ENCODE assay signal across 18 mouse cellular contexts in the genomic region with DNA sequence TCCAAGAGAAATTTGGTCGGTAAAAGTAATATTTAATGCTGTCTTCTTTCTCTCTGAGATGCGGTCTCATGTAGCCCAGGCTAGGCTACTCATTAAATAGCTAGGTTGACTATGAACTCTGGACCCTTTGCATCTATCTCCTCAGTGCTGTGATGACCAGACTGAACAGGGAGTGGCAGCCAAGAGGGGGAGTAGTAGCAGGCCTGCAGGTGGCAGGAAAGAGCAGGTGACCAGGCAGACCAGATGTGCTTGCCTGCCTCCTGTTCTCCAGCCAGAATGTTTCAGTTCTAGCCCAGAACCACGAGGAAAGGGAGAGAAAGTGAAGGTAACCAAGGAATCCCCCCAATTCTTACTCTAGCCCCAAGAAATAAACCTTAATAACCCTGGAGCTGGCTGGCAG. TPM values are rescaled to one million over a fixed set of nuclear protein-coding genes. Genes with fewer than 3 reads are reported as not detected.
A peak's percentile ranks its signal among the peaks of the same experiment; 100 is the strongest.
DNase-seq lines count a peak whose midpoint lies in the region; ATAC-seq and TF ChIP-seq lines count a peak whose summit lies in the region.
"Had no signal": no experiment of that assay in that cellular context is flagged by ENCODE, and none has a peak within 500 bp of the region (broad histone marks: within the 10 kb centered on the region; RNA-seq: fewer than 3 reads in every experiment).

No protein-coding gene starts in this region.

- no peak overlapping the region for H3K27ac ChIP-seq in kidney, postnatal 0 days
- H3K27ac ChIP-seq in CH12.LX (ENCODE audit: insufficient read depth, low read depth) = no peak overlapping the region
- H3K27ac ChIP-seq in forebrain, embryonic 13.5 days = no peak overlapping the region
- H3K27ac ChIP-seq: embryonic facial prominence, embryonic 10.5 days; hindbrain, embryonic 12.5 days; lung, embryonic 15.5 days had no signal

- dilution Hi-C loops in CH12.LX (cut with MboI; ENCODE audit: extremely low pct_ligation_motif_present, extremely low pct_unique_long_range_greater_than_20kb, low sequenced_read_pairs) = no loop called here

- no peak overlapping the region for H3K9ac ChIP-seq in kidney, postnatal 0 days (ENCODE audit: low read depth, low read length)
- no peak overlapping the region for H3K9ac ChIP-seq in CH12.LX (ENCODE audit: insufficient read depth, low read depth)
- H3K9ac ChIP-seq in forebrain, embryonic 13.5 days = no peak overlapping the region
- H3K9ac ChIP-seq: heart, embryonic 12.5 days; hindbrain, embryonic 12.5 days; lung, embryonic 15.5 days had no signal

- in situ Hi-C loops in CH12.LX (cut with MboI; ENCODE audit: low pct_ligation_motif_present, low pct_unique_long_range_greater_than_20kb, low sequenced_read_pairs) = no loop called here

- no peak overlapping the region for H3K4me2 ChIP-seq in kidney, postnatal 0 days (ENCODE audit: low read length)
- no peak overlapping the region for H3K4me2 ChIP-seq in CH12.LX (ENCODE audit: insufficient read depth, low read depth, poor library complexity, severe bottlenecking)
- no peak overlapping the region for H3K4me2 ChIP-seq in forebrain, embryonic 13.5 days
- H3K4me2 ChIP-seq: heart, embryonic 12.5 days; hindbrain, embryonic 12.5 days; lung, embryonic 15.5 days had no signal

- no peak for TF ChIP-seq EP300 in CH12.LX (IDR thresholded peaks at IDR 0.05; ENCODE audit: low read length)

- no peaks in the 10 kb centered on the region for H3K27me3 ChIP-seq in kidney, postnatal 0 days (ENCODE audit: insufficient read depth, low read length)
- H3K27me3 ChIP-seq in CH12.LX (replicated peaks) = peaks cover 45% of the 10 kb centered on the region
- peaks cover 7% of the 10 kb centered on the region for H3K27me3 ChIP-seq in forebrain, embryonic 13.5 days
- H3K27me3 ChIP-seq: hindbrain, embryonic 12.5 days had no signal

- no peak for ATAC-seq in kidney, postnatal 0 days (replicated peaks; ENCODE audit: low FRiP score, low read depth)
- peak; percentile 42 to 59; a peak in 1 of 4 replicates for ATAC-seq in hematopoietic stem cell, adult 5-6 weeks (replicated peaks in 1 of 2; ENCODE audit: insufficient read depth in 1 of 2, low FRiP score in 2 of 2, low TSS enrichment in 1 of 2, low read depth in 1 of 2, poor library complexity in 2 of 2, severe bottlenecking in 2 of 2)
- no peak for ATAC-seq in forebrain, embryonic 13.5 days
- ATAC-seq: intestine, embryonic 16.5 days had no signal

- no peak for TF ChIP-seq POLR2A in CH12.LX (IDR thresholded peaks at IDR 0.05; ENCODE audit: low read depth, low read length)

- no peaks in the 10 kb centered on the region for H3K36me3 ChIP-seq in kidney, postnatal 0 days (ENCODE audit: insufficient read depth, low read length)
- no peaks in the 10 kb centered on the region for H3K36me3 ChIP-seq in CH12.LX (replicated peaks in 1 of 2; ENCODE audit: control insufficient read depth in 1 of 2, insufficient read depth in 1 of 2, low read length in 1 of 2)
- H3K36me3 ChIP-seq in forebrain, embryonic 13.5 days (ENCODE audit: poor library complexity, severe bottlenecking) = no peaks in the 10 kb centered on the region
- H3K36me3 ChIP-seq: embryonic facial prominence, embryonic 10.5 days; heart, embryonic 12.5 days; hindbrain, embryonic 12.5 days; lung, embryonic 15.5 days had no signal

- H3K79me2 ChIP-seq in CH12.LX (replicated peaks; ENCODE audit: control insufficient read depth, extremely low read depth, insufficient read depth, poor library complexity, severe bottlenecking) = no peaks in the 10 kb centered on the region

- peak; percentile 38 for TF ChIP-seq RAD21 in CH12.LX (IDR thresholded peaks at IDR 0.05; ENCODE audit: low read depth, low read length)

- no peak overlapping the region for H3K4me3 ChIP-seq in kidney, postnatal 0 days (replicated peaks; ENCODE audit: low read depth, low read length)
- no peak overlapping the region for H3K4me3 ChIP-seq in CH12.LX (replicated peaks in 1 of 3; ENCODE audit: low read depth in 2 of 3, low read length in 2 of 3, poor library complexity in 1 of 3)
- H3K4me3 ChIP-seq in forebrain, embryonic 13.5 days = no peak overlapping the region
- H3K4me3 ChIP-seq: embryonic facial prominence, embryonic 10.5 days; heart, embryonic 12.5 days; hindbrain, embryonic 12.5 days; lung, embryonic 15.5 days had no signal

- TF ChIP-seq CTCF in kidney, postnatal 0 days (IDR thresholded peaks at IDR 0.05; ENCODE audit: low read depth) = peak; percentile 36; the same call in 1 of the 2 replicates
- peak in 1 of 2 experiments; percentile 76; a peak in 2 of 4 replicates for TF ChIP-seq CTCF in CH12.LX (conservative IDR thresholded peaks at IDR 0.05 in 1 of 2, IDR thresholded peaks at IDR 0.05 in 1 of 2; ENCODE audit: low read depth in 2 of 2, low read length in 2 of 2)

- no peak for DNase-seq in kidney, postnatal 0 days (ENCODE audit: low spot score)
- DNase-seq in kidney, adult 18-20 months = no peak
- DNase-seq in 416B (ENCODE audit: low read depth) (peak; percentile 58), CH12.LX (ENCODE audit: extremely low read depth) (peak; percentile 10)
- no peak for DNase-seq in adrenal gland, postnatal 10 days
- no peak for DNase-seq in left cerebral cortex, postnatal 14 days (ENCODE audit: low spot score in 2 of 2)
- DNase-seq: adrenal gland, adult 8-10 months; cerebellum, postnatal 14 days; gastrocnemius, postnatal 25 days; thymus, postnatal 36 days had no signal

- intact Hi-C loops in left cerebral cortex, postnatal 14 days (cut with DNase I) = no loop called here

- 64% methylated on average over 3 of the region's 3 CpGs for WGBS in kidney, postnatal 0 days
- WGBS in forebrain, embryonic 13.5 days = 69% methylated on average over 3 of the region's 3 CpGs

- H3K4me1 ChIP-seq in kidney, postnatal 0 days (replicated peaks; ENCODE audit: insufficient read depth, low read length) = no peaks in the 10 kb centered on the region
- H3K4me1 ChIP-seq in CH12.LX (ENCODE audit: control insufficient read depth in 1 of 2, insufficient read depth in 2 of 2) = 0 out of 4 replicates have a peak, but pooled peaks cover 0 to 3% of the 10 kb centered on the region in 2 experiments
- no peaks in the 10 kb centered on the region for H3K4me1 ChIP-seq in forebrain, embryonic 13.5 days
- H3K4me1 ChIP-seq: embryonic facial prominence, embryonic 10.5 days; heart, embryonic 12.5 days; hindbrain, embryonic 12.5 days; lung, embryonic 15.5 days had no signal

- H3K9me3 ChIP-seq in kidney, postnatal 0 days (replicated peaks; ENCODE audit: low read length) = no peaks in the 10 kb centered on the region
- no peaks in the 10 kb centered on the region for H3K9me3 ChIP-seq in CH12.LX (replicated peaks; ENCODE audit: low read length)
- H3K9me3 ChIP-seq in forebrain, embryonic 13.5 days (replicated peaks) = no peaks in the 10 kb centered on the region
- H3K9me3 ChIP-seq: embryonic facial prominence, embryonic 10.5 days; heart, embryonic 12.5 days; hindbrain, embryonic 12.5 days; lung, embryonic 15.5 days had no signal

TF ChIP-seq in CH12.LX, 34 proteins besides CTCF, POLR2A, EP300 and RAD21:
- no peak for TF ChIP-seq ETS1 (conservative IDR thresholded peaks at IDR 0.05; ENCODE audit: low read depth, low read length)
- TF ChIP-seq SMC3 (IDR thresholded peaks at IDR 0.05; ENCODE audit: low read depth, low read length) = peak; percentile 52

RNA-seq across cellular contexts. Expression of gene Rab3d, which starts 28.8 kb away (rescaled TPM):
- polyA plus RNA-seq in kidney, postnatal 0 days (2015; fragmentation: Nextera tagmentation; extraction: Ambion mirVana) = 12.0 and 13.3 TPM in 2 replicates
- total RNA-seq in CH12.LX (2012; rRNA removed) (2.0 and 3.7 TPM in 2 replicates), CH12.LX (2014; rRNA removed) (0.77 and 0.90 TPM in 2 replicates)
- polyA plus RNA-seq in CH12.LX (2012; ENCODE audit: insufficient read length, low read depth) = 0.35 and 0.91 TPM in 2 replicates
- total RNA-seq in hematopoietic stem cell, adult 5-6 weeks (2017) = 13.5 and 14.6 TPM in 2 replicates
- total RNA-seq in adrenal gland, postnatal 10 days (2021) = 10 to 100 TPM; 37.2 to 45.4 TPM
- 18.3 and 21.0 TPM in 2 replicates for polyA plus RNA-seq in forebrain, embryonic 13.5 days (2015; fragmentation: Nextera tagmentation; extraction: Ambion mirVana)
- 10 to 100 TPM; 17.5 to 24.8 TPM for total RNA-seq in left cerebral cortex, postnatal 14 days (2021)

RNA-seq across cellular contexts. Expression of gene Dock6, which starts 36.8 kb away (rescaled TPM):
- polyA plus RNA-seq in kidney, postnatal 0 days (2015; fragmentation: Nextera tagmentation; extraction: Ambion mirVana) = 28.3 and 28.7 TPM in 2 replicates
- 3.3 and 3.4 TPM in 2 replicates for total RNA-seq in CH12.LX (2012; rRNA removed)
- total RNA-seq in CH12.LX (2014; rRNA removed) = 0.26 and 0.79 TPM in 2 replicates
- polyA plus RNA-seq in CH12.LX (2012; ENCODE audit: insufficient read length, low read depth) = 3.6 TPM in 2 replicates
- 4.3 and 6.1 TPM in 2 replicates for total RNA-seq in hematopoietic stem cell, adult 5-6 weeks (2017)
- total RNA-seq in adrenal gland, postnatal 10 days (2021) = 10 to 100 TPM; 40.1 to 56.3 TPM
- polyA plus RNA-seq in forebrain, embryonic 13.5 days (2015; fragmentation: Nextera tagmentation; extraction: Ambion mirVana) = 12.5 and 13.9 TPM in 2 replicates
- 10 to 100 TPM; 18.5 to 22.6 TPM for total RNA-seq in left cerebral cortex, postnatal 14 days (2021)

RNA-seq across cellular contexts. Expression of gene Ccdc159, which starts 38.0 kb away (rescaled TPM):
- 1.8 and 2.0 TPM in 2 replicates for polyA plus RNA-seq in kidney, postnatal 0 days (2015; fragmentation: Nextera tagmentation; extraction: Ambion mirVana)
- not detected in 2 replicates for total RNA-seq in CH12.LX (2012; rRNA removed)
- not detected in 2 replicates for total RNA-seq in CH12.LX (2014; rRNA removed)
- not detected in 2 replicates for polyA plus RNA-seq in CH12.LX (2012; ENCODE audit: insufficient read length, low read depth)
- 0.25 and 0.50 TPM in 2 replicates for total RNA-seq in hematopoietic stem cell, adult 5-6 weeks (2017)
- total RNA-seq in adrenal gland, postnatal 10 days (2021) = 1 to 10 TPM; 5.6 to 8.8 TPM
- 5.0 and 6.6 TPM in 2 replicates for polyA plus RNA-seq in forebrain, embryonic 13.5 days (2015; fragmentation: Nextera tagmentation; extraction: Ambion mirVana)
- 10 to 100 TPM; 12.5 to 14.7 TPM for total RNA-seq in left cerebral cortex, postnatal 14 days (2021)
- total RNA-seq: monocyte, adult 5-6 weeks had no signal

RNA-seq across cellular contexts. Expression of gene Tmem205, which starts 38.1 kb away (rescaled TPM):
- 82.9 and 83.7 TPM in 2 replicates for polyA plus RNA-seq in kidney, postnatal 0 days (2015; fragmentation: Nextera tagmentation; extraction: Ambion mirVana)
- total RNA-seq in CH12.LX (2012; rRNA removed) = 2.4 and 2.9 TPM in 2 replicates
- total RNA-seq in CH12.LX (2014; rRNA removed) = 2.4 and 2.9 TPM in 2 replicates
- polyA plus RNA-seq in CH12.LX (2012; ENCODE audit: insufficient read length, low read depth) = 0.87 and 1.6 TPM in 2 replicates
- total RNA-seq in hematopoietic stem cell, adult 5-6 weeks (2017) = 12.7 and 18.1 TPM in 2 replicates
- 100 to 1,000 TPM; 182 to 187 TPM for total RNA-seq in adrenal gland, postnatal 10 days (2021)
- 42.2 and 42.3 TPM in 2 replicates for polyA plus RNA-seq in forebrain, embryonic 13.5 days (2015; fragmentation: Nextera tagmentation; extraction: Ambion mirVana)
- total RNA-seq in left cerebral cortex, postnatal 14 days (2021) = 10 to 100 TPM; 28.0 to 33.5 TPM

RNA-seq across cellular contexts. Expression of gene Plppr2, which starts 47.6 kb away (rescaled TPM):
- polyA plus RNA-seq in kidney, postnatal 0 days (2015; fragmentation: Nextera tagmentation; extraction: Ambion mirVana) = 4.3 and 4.8 TPM in 2 replicates
- not detected in 2 replicates for total RNA-seq in CH12.LX (2012; rRNA removed)
- not detected in 2 replicates for total RNA-seq in CH12.LX (2014; rRNA removed)
- not detected in 2 replicates for polyA plus RNA-seq in CH12.LX (2012; ENCODE audit: insufficient read length, low read depth)
- total RNA-seq in hematopoietic stem cell, adult 5-6 weeks (2017) = 0.15 and 0.25 TPM in 2 replicates
- 10 to 100 TPM; 21.9 to 22.3 TPM for total RNA-seq in adrenal gland, postnatal 10 days (2021)
- 37.8 and 44.1 TPM in 2 replicates for polyA plus RNA-seq in forebrain, embryonic 13.5 days (2015; fragmentation: Nextera tagmentation; extraction: Ambion mirVana)
- 100 to 1,000 TPM; 262 to 263 TPM for total RNA-seq in left cerebral cortex, postnatal 14 days (2021)
- total RNA-seq: monocyte, adult 5-6 weeks had no signal

Comparison
In these comparisons a context has a peak if more than half of its experiments do, and no peak if none do; other contexts are left out.
1. ATAC-seq: peak in hematopoietic stem cell, adult 5-6 weeks (2 of 2); none in kidney, postnatal 0 days (single experiment) and forebrain, embryonic 13.5 days (single experiment).
2. DNase-seq: peak in 416B (single experiment) and CH12.LX (single experiment); none in kidney, postnatal 0 days (single experiment), kidney, adult 18-20 months (single experiment), adrenal gland, postnatal 10 days (single experiment) and left cerebral cortex, postnatal 14 days (0 of 2).